ENCODE assay signal across 11 mouse cellular contexts in genomic region chr3:84852877-84853276, GRCm38 (mm10). TPM values are rescaled to one million over a fixed set of nuclear protein-coding genes. Genes with fewer than 3 reads are reported as not detected.
DNase-seq lines count a peak whose midpoint lies in the region; ATAC-seq and TF ChIP-seq lines count a peak whose summit lies in the region.
"Had no signal": no experiment of that assay in that cellular context is flagged by ENCODE, and none has a peak within 500 bp of the region (broad histone marks: within the 10 kb centered on the region; RNA-seq: fewer than 3 reads in every experiment).

No protein-coding gene starts in this region.

- no peak for TF ChIP-seq EP300 in stomach, postnatal 0 days (optimal IDR thresholded peaks at IDR 0.05)

- no peak for ATAC-seq in heart, embryonic 13.5 days (ENCODE audit: extremely low read depth, insufficient number of reproducible peaks, low FRiP score, low TSS enrichment)
- ATAC-seq in stomach, postnatal 0 days (ENCODE audit: low FRiP score, low TSS enrichment): peak; percentile 74
- no peak for ATAC-seq in forebrain, embryonic 14.5 days

- peak overlapping the region; percentile 28; the same call in 1 of the 2 replicates for H3K27ac ChIP-seq in left cerebral cortex, adult 2 months
- peak overlapping the region; percentile 46 for H3K27ac ChIP-seq in heart, embryonic 13.5 days (replicated peaks)
- no peak overlapping the region for H3K27ac ChIP-seq in stomach, postnatal 0 days (replicated peaks)
- H3K27ac ChIP-seq in forebrain, embryonic 14.5 days (ENCODE audit: low read depth, low read length): no peak overlapping the region
- H3K27ac ChIP-seq: neural tube, embryonic 13.5 days; stomach, embryonic 15.5 days had no signal

- no peak for TF ChIP-seq CTCF in left cerebral cortex, adult 2 months (IDR thresholded peaks at IDR 0.05)
- TF ChIP-seq CTCF in stomach, postnatal 0 days (IDR thresholded peaks at IDR 0.05; ENCODE audit: low read depth): no peak

- peaks cover 34% of the 10 kb centered on the region for H3K4me1 ChIP-seq in heart, embryonic 13.5 days
- H3K4me1 ChIP-seq in stomach, postnatal 0 days (replicated peaks; ENCODE audit: control insufficient read depth, insufficient read depth): 0 out of 2 replicates have a peak, but pooled peaks cover 2% of the 10 kb centered on the region
- H3K4me1 ChIP-seq in forebrain, embryonic 14.5 days (ENCODE audit: control insufficient read depth, insufficient read depth, low read length): no peaks in the 10 kb centered on the region
- H3K4me1 ChIP-seq: neural tube, embryonic 13.5 days had no signal

- H3K4me3 ChIP-seq in left cerebral cortex, adult 2 months: no peak overlapping the region
- H3K4me3 ChIP-seq in heart, embryonic 13.5 days: no peak overlapping the region
- no peak overlapping the region for H3K4me3 ChIP-seq in stomach, postnatal 0 days (ENCODE audit: low read depth, low read length)
- no peak overlapping the region for H3K4me3 ChIP-seq in forebrain, embryonic 14.5 days (ENCODE audit: low read depth, low read length)
- H3K4me3 ChIP-seq: neural tube, embryonic 13.5 days; stomach, embryonic 15.5 days had no signal

- no peaks in the 10 kb centered on the region for H3K36me3 ChIP-seq in heart, embryonic 13.5 days
- no peaks in the 10 kb centered on the region for H3K36me3 ChIP-seq in stomach, postnatal 0 days (ENCODE audit: control insufficient read depth, insufficient read depth, low read length)
- no peaks in the 10 kb centered on the region for H3K36me3 ChIP-seq in forebrain, embryonic 14.5 days (ENCODE audit: control insufficient read depth, insufficient read depth, low read length)
- H3K36me3 ChIP-seq: neural tube, embryonic 13.5 days; stomach, embryonic 15.5 days had no signal

- WGBS in heart, embryonic 13.5 days: 50% methylated on average over 7 of the region's 7 CpGs
- 57% methylated on average over 7 of the region's 7 CpGs for WGBS in stomach, postnatal 0 days
- 89% methylated on average over 7 of the region's 7 CpGs for WGBS in forebrain, embryonic 14.5 days

- H3K27me3 ChIP-seq in heart, embryonic 13.5 days (replicated peaks): no peaks in the 10 kb centered on the region
- H3K27me3 ChIP-seq in stomach, postnatal 0 days (ENCODE audit: control insufficient read depth, insufficient read depth, low read length): no peaks in the 10 kb centered on the region
- no peaks in the 10 kb centered on the region for H3K27me3 ChIP-seq in forebrain, embryonic 14.5 days (replicated peaks; ENCODE audit: control insufficient read depth, insufficient read depth, low read length)
- H3K27me3 ChIP-seq: neural tube, embryonic 13.5 days; stomach, embryonic 15.5 days had no signal

- intact Hi-C loops in left cerebral cortex, adult 2 months (cut with DNase I): no loop called here
- intact Hi-C loops in left cerebral cortex, postnatal 25 days (cut with DNase I): no loop called here

- H3K9ac ChIP-seq in heart, embryonic 13.5 days: no peak overlapping the region
- no peak overlapping the region for H3K9ac ChIP-seq in stomach, postnatal 0 days (ENCODE audit: low read length)
- no peak overlapping the region for H3K9ac ChIP-seq in forebrain, embryonic 14.5 days (ENCODE audit: low read length)
- H3K9ac ChIP-seq: neural tube, embryonic 13.5 days; stomach, embryonic 15.5 days had no signal

- peak overlapping the region; percentile 18; the same call in 1 of the 2 replicates for H3K4me2 ChIP-seq in heart, embryonic 13.5 days
- no peak overlapping the region for H3K4me2 ChIP-seq in stomach, postnatal 0 days (replicated peaks; ENCODE audit: low read depth)
- H3K4me2 ChIP-seq in forebrain, embryonic 14.5 days (ENCODE audit: low read length): no peak overlapping the region
- H3K4me2 ChIP-seq: neural tube, embryonic 13.5 days; stomach, embryonic 15.5 days had no signal

- no peaks in the 10 kb centered on the region for H3K9me3 ChIP-seq in heart, embryonic 13.5 days
- no peaks in the 10 kb centered on the region for H3K9me3 ChIP-seq in stomach, postnatal 0 days (ENCODE audit: control insufficient read depth, low read length)
- H3K9me3 ChIP-seq in forebrain, embryonic 14.5 days (replicated peaks; ENCODE audit: control insufficient read depth, low read length): no peaks in the 10 kb centered on the region
- H3K9me3 ChIP-seq: neural tube, embryonic 13.5 days; stomach, embryonic 15.5 days had no signal

- no peak for DNase-seq in left cerebral cortex, adult 2 months (ENCODE audit: extremely low spot score in 1 of 2, low spot score in 2 of 2)
- DNase-seq in left cerebral cortex, postnatal 25 days (ENCODE audit: low spot score in 2 of 2): no peak
- peak; percentile 58 to 82 for DNase-seq in kidney, postnatal 25 days
- peak; percentile 29 for DNase-seq in stomach, postnatal 0 days (ENCODE audit: low spot score)
- DNase-seq in testis, postnatal 14 days (ENCODE audit: low spot score): no peak
- DNase-seq in forebrain, embryonic 14.5 days (ENCODE audit: low spot score): no peak
- DNase-seq in cerebellum, adult 11-12 months: no peak
- DNase-seq: cerebellum, postnatal 10 days had no signal

RNA-seq across cellular contexts. Expression of gene Fbxw7, which starts 37.8 kb away (rescaled TPM):
- 100 to 1,000 TPM; 234 to 282 TPM for total RNA-seq in left cerebral cortex, adult 2 months (2021)
- 100 to 1,000 TPM; 265 to 269 TPM for total RNA-seq in left cerebral cortex, postnatal 25 days (2021)
- polyA plus RNA-seq in heart, embryonic 13.5 days (2015; fragmentation: Nextera tagmentation; extraction: Ambion mirVana): 6.4 and 6.7 TPM in 2 replicates
- 6.7 and 7.4 TPM in 2 replicates for polyA plus RNA-seq in stomach, postnatal 0 days (2015; fragmentation: Nextera tagmentation; extraction: Ambion mirVana)
- 27.9 and 31.4 TPM in 2 replicates for polyA plus RNA-seq in forebrain, embryonic 14.5 days (2014; fragmentation: Nextera tagmentation; extraction: Ambion mirVana)

Comparison
In these comparisons a context has a peak if more than half of its experiments do, and no peak if none do; other contexts are left out.
1. DNase-seq: peak in kidney, postnatal 25 days (2 of 2) and stomach, postnatal 0 days (single experiment); none in left cerebral cortex, adult 2 months (0 of 2), left cerebral cortex, postnatal 25 days (0 of 2), testis, postnatal 14 days (single experiment), forebrain, embryonic 14.5 days (single experiment) and cerebellum, adult 11-12 months (single experiment).
2. H3K27ac ChIP-seq: peak in left cerebral cortex, adult 2 months (single experiment) and heart, embryonic 13.5 days (single experiment); none in stomach, postnatal 0 days (single experiment) and forebrain, embryonic 14.5 days (single experiment).